Mouse (Mus musculus): ENCODE results near the gene Hist1h2ab. TPM values are rescaled to one million over a fixed set of nuclear protein-coding genes. Genes with fewer than 3 reads are reported as not detected.

The Hist1h2ab gene
- total RNA-seq, 2 experiments from 2014 or later: 0.82 TPM; not detected in 1

DNA sequence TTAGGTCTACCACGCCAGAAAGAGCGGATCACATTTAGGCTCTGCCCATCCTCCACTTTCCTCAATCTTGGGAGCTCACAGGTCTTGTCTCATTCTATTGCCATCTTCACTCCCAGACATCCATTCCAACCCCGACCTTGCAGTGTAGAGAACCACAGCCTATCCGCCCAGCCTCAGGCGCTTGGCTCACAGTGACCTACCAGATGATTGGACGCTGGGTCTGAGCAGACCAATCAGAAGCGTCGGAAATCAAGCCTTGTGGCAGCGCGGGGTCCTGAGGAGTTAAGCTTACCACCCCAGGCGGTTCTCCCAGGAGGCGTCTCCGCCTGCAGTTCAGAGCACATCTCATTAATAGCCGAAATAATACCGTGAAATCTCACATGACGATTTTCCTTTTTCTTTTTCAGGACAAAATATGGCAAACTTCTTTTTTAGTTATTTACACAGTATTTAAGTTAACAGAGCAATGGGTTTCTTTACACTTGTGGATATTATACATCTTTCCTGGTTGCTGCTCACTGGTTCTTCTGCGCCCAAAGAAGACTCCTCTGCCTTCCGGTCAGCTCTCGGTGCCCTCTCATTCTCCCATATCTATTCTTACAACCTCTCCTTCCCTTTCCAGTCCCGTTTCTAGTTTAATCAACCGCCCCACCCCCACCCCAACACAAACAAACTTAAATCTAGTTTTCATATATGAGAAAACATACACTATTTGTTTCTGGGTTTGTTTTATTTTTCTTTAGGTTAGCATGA is 21.8 kb downstream of the Hist1h2ab start:
- no peak for DNase-seq (ENCODE audit: low spot score)

GRCm38 (mm10) chr13:23778339-23778738 is 27.4 kb downstream of the Hist1h2ab start:
- DNase-seq (ENCODE audit: low spot score): no peak

- DNase-seq (ENCODE audit: low spot score): no peak
These were observed 28.1 kb downstream of the Hist1h2ab start for GRCm38 (mm10) chr13:23779025-23779424.

DNA sequence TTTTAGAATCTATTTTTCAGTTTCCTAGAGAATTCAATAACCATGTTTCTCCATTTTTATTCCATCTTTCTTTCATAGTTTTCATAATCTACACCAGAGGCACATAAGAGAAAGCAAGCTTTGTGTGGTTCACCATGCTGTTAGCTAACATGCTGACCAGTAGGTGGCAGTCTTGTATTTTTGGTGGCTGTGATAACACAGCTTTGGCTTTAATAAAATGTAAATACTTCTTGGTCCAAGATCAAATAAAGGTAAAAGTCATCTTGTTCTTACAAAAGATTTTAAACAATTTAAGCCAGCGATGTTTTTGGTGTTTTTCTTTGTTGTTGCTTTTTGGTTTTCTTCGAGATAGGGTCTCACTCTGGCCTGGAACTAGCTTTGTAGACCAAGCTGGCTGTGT is 41.6 kb downstream of the Hist1h2ab start:
- DNase-seq (ENCODE audit: low spot score): peak; percentile 34

- no peak for DNase-seq (ENCODE audit: low spot score)
These were observed 48.5 kb downstream of the Hist1h2ab start for GRCm38 (mm10) chr13:23799405-23799804.

Small RNAs within 50 kb of the gene (microRNA-seq; reads per million reads assigned to microRNA genes)
- gene Gm44314: not detected
- gene Gm44484: not detected

Other genes with a start within 250 kb of the Hist1h2ab start
- 100 to 1,000 TPM; 149 to 163 TPM for gene Hist1h4h, start 220.1 kb upstream of the Hist1h2ab start, total RNA-seq (2021)
- 1 to 10 TPM in 1 of 2 experiments, under 1 TPM in 1; 0.73 to 1.9 TPM for gene Hist1h2af, start 217.2 kb upstream of the Hist1h2ab start, total RNA-seq (2021)
- under 1 TPM; 0.55 to 0.57 TPM for gene Hist1h3g, start 215.7 kb upstream of the Hist1h2ab start, total RNA-seq (2021)
- 1 to 10 TPM; 1.0 to 1.1 TPM for gene Hist1h2bh, start 207.7 kb upstream of the Hist1h2ab start, total RNA-seq (2021)
- 1 to 10 TPM; 3.0 to 4.8 TPM for gene Hist1h3f, start 207.1 kb upstream of the Hist1h2ab start, total RNA-seq (2021)
- gene Hist1h4f, start 199.5 kb upstream of the Hist1h2ab start, total RNA-seq (2021): 10 to 100 TPM in 1 of 2 experiments, 1 to 10 TPM in 1; 8.3 to 12.3 TPM
- gene Hist1h1d, start 197.9 kb upstream of the Hist1h2ab start, total RNA-seq (2021): under 1 TPM; 0.83 to 0.89 TPM
- gene Hist1h3e, start 188.8 kb upstream of the Hist1h2ab start, total RNA-seq (2021): 10 to 100 TPM; 11.6 to 12.3 TPM
- under 1 TPM; 0.41 to 0.85 TPM for gene Hist1h2ae, start 179.9 kb upstream of the Hist1h2ab start, total RNA-seq (2021)
- 1 to 10 TPM; 2.2 to 3.7 TPM for gene Hist1h2bg, start 179.7 kb upstream of the Hist1h2ab start, total RNA-seq (2021)
- gene Hist1h2bf, start 176.9 kb upstream of the Hist1h2ab start, total RNA-seq (2021): 1 to 10 TPM; 1.3 to 5.3 TPM
- 1 to 10 TPM in 1 of 2 experiments, under 1 TPM in 1; 0.80 to 1.7 TPM for gene Hist1h2ad, start 176.7 kb upstream of the Hist1h2ab start, total RNA-seq (2021)
- 1 to 10 TPM; 3.2 to 3.7 TPM for gene Hist1h3d, start 175.4 kb upstream of the Hist1h2ab start, total RNA-seq (2021)
- 10 to 100 TPM; 33.6 to 46.4 TPM for gene Hist1h4d, start 169.5 kb upstream of the Hist1h2ab start, total RNA-seq (2021)
- 10 to 100 TPM; 13.2 to 15.7 TPM for gene Hist1h2be, start 130.0 kb upstream of the Hist1h2ab start, total RNA-seq (2021)
- gene Hist1h1e, start 128.6 kb upstream of the Hist1h2ab start, total RNA-seq (2021): 10 to 100 TPM; 31.1 to 41.1 TPM
- gene Hist1h2ac, start 67.2 kb upstream of the Hist1h2ab start, total RNA-seq (2021): 1 to 10 TPM in 1 of 2 experiments, under 1 TPM in 1; 0.68 to 1.3 TPM
- 10 to 100 TPM; 66.4 to 69.8 TPM for gene Hist1h2bc, start 66.9 kb upstream of the Hist1h2ab start, total RNA-seq (2021)
- not detected for gene Hist1h1t, start 55.3 kb upstream of the Hist1h2ab start, total RNA-seq (2021)
- gene Hist1h4c, start 52.7 kb upstream of the Hist1h2ab start, total RNA-seq (2021): 10 to 100 TPM; 57.1 to 66.2 TPM
- gene Hfe, start 40.3 kb upstream of the Hist1h2ab start, total RNA-seq (2021): 10 to 100 TPM; 25.6 to 25.7 TPM
- 100 to 1,000 TPM; 157 to 219 TPM for gene Hist1h1c, start 12.3 kb upstream of the Hist1h2ab start, total RNA-seq (2021)
- gene Hist1h3c, start 5.5 kb upstream of the Hist1h2ab start, total RNA-seq (2021): not detected
- gene Hist1h2bb, start 4.4 kb upstream of the Hist1h2ab start, total RNA-seq (2021): 1 to 10 TPM; 1.3 to 1.4 TPM
- 1 to 10 TPM in 1 of 2 experiments, not detected in 1; 1.3 TPM for gene Hist1h3b, start 1.1 kb downstream of the Hist1h2ab start, total RNA-seq (2021)
- 1 to 10 TPM; 1.6 to 1.9 TPM for gene Hist1h4b, start 5.9 kb downstream of the Hist1h2ab start, total RNA-seq (2021)
- gene Hist1h4a, start 10.1 kb downstream of the Hist1h2ab start, total RNA-seq (2021): 1 to 10 TPM in 1 of 2 experiments, under 1 TPM in 1; 0.89 to 2.8 TPM
- 1 to 10 TPM; 5.1 to 5.3 TPM for gene Hist1h3a, start 11.3 kb downstream of the Hist1h2ab start, total RNA-seq (2021)
- gene Hist1h1a, start 12.5 kb downstream of the Hist1h2ab start, total RNA-seq (2021): under 1 TPM; 0.66 to 0.76 TPM
- not detected for gene Trim38, start 18.8 kb downstream of the Hist1h2ab start, total RNA-seq (2021)
- gene Slc17a2, start 55.9 kb downstream of the Hist1h2ab start, total RNA-seq (2021): not detected
- under 1 TPM in 1 of 2 experiments, not detected in 1; 0.21 TPM for gene Slc17a3, start 88.3 kb downstream of the Hist1h2ab start, total RNA-seq (2021)
- gene Slc17a1, start 116.6 kb downstream of the Hist1h2ab start, total RNA-seq (2021): not detected
- gene Slc17a4, start 163.9 kb downstream of the Hist1h2ab start, total RNA-seq (2021): under 1 TPM in 1 of 2 experiments, not detected in 1; 0.09 TPM
- gene Hist1h2ba, start 183.0 kb downstream of the Hist1h2ab start, total RNA-seq (2021): not detected
- not detected for gene Hist1h2aa, start 183.3 kb downstream of the Hist1h2ab start, total RNA-seq (2021)
- not detected for gene Scgn, start 240.1 kb downstream of the Hist1h2ab start, total RNA-seq (2021)

Measured in gastrocnemius, adult 18-20 months (tissue).